Mouse (Mus musculus) thymus, postnatal 14 days (tissue): Measurements from ENCODE around the gene Msl3l2.
A peak's percentile ranks its signal among the peaks of the same experiment; 100 is the strongest.

Source experiments
- DNase-seq: peaks from one replicate; pipeline ENCODE4 v3.0.0; 2021

The Msl3l2 gene

GRCm38 (mm10) chr10:56106333-56106995 is at the start of gene Msl3l2:
TSS of gene Msl3l2 (plus strand) at chr10:56106917.
- peak; percentile 94 for DNase-seq

- no peak for DNase-seq
Measured at GRCm38 (mm10) chr10:56058979-56059422, 47.7 kb upstream of the Msl3l2 start.

DNA sequence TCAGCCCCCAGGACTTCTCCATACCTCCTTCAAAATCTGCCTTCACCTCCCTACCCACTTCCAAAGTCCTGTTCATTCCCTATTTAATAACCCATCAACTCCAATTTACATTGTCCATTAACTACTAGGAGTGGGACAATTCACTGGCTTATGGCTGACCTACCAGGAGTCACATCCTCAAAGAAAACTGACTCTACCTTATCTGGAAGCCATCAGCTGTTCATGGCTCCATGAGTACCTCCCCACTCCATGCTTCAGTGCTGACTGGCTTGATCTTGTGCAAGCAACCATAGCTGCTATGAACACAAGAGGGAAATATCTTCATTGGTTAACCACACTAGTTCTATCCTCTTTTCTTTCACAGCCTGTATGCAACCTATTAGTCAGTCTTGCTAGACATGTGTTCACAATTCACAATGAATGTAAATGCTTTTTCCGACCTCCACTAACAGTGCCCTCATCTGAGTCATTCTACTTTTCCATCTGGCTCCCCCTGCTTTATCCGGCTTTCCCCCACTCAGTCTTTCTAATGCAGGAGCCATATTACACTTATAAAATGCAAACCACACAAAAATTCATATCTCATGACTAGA is 45.4 kb upstream of the Msl3l2 start:
- DNase-seq = no peak

DNA sequence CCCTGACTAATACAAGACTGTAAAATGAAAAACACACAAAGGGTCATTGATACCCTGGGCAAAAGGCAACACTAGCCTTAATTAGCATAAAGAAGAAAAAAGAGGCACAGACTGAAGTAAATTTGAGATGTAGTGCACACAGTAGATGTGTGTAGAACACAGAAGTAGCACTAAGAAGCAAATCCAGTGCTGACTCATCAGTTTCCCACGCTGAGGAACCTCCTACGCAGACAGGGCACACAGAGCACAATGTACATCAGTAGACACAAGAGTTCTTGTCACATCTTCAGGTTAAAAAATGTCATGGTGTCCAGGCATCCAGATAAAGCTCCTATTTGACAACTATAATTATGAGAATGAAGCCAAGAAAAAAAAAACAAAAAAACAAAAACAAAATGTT is 44.0 kb upstream of the Msl3l2 start:
- no peak for DNase-seq

GRCm38 (mm10) chr10:56089714-56090113 is 17.0 kb upstream of the Msl3l2 start:
- no peak for DNase-seq

GRCm38 (mm10) chr10:56094586-56094985 is 12.1 kb upstream of the Msl3l2 start:
- no peak for DNase-seq

DNA sequence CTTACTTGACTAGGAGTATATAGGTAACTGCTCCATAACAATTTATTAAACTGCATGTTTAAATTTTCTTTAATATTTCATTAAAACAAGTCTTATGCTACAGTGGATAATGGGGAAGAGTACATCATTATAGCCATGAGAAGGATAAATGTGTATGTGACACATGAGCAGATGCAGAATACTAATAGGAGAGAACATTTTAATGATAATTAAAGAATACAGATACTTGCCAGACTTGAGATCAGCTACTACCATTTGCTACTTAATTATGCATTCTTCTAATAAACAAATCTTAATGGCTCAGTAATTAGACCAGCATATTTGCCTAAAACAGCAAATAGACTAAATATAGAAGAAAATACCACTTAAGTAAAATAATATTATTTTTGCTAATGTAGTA is 10.0 kb upstream of the Msl3l2 start:
- DNase-seq = no peak

DNA sequence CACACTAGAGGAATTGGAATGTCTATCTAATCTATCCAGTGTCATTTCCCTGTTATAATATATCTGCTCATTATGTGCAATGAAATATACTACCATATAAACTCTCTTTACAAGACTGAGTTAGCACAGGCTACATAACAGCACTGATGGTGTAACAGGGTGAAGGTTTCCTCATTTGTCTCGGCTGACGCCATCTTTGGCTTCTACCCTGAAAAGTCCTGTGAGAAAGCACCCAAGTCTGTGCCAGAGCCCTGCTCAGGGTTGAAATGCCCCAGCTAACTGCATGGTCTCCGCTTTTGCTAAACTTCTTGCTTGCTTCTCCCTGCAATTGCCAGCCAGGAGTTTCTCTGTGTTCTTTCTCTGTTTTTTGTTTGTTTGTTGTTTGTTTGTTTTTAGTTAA is 7.6 kb upstream of the Msl3l2 start:
- DNase-seq = no peak

DNA sequence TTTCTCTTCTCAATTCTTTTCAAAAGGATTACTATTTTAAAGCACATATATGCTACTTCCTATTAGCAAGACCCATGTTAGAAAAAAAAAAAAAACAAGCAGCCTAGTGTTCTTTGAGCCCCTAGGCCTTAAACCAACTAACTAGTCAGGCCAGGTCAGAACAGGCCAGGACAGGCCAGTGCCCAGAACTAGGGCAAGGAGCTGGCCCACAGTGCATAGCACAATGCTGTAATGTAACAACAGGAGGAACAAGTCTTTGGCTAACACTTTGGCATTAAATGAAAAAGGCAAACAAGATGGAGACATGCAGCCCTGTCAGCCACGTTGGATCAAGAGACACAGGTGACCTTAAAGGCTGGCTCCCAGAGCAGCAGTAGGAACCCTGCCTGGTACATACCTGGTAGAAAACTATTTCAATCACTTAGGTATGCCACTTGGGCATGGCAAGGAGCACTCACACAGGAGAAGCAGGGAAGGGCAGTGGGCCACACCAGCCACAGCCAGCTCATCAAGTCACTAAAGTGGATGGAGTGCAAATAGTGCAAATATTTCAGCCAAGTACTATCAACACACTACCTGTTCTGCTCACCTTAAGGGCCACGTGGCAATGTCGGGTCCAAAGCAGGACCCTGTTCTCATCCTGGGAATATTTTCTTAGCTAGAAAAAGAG is 6.9 kb upstream of the Msl3l2 start:
- DNase-seq = no peak

DNA sequence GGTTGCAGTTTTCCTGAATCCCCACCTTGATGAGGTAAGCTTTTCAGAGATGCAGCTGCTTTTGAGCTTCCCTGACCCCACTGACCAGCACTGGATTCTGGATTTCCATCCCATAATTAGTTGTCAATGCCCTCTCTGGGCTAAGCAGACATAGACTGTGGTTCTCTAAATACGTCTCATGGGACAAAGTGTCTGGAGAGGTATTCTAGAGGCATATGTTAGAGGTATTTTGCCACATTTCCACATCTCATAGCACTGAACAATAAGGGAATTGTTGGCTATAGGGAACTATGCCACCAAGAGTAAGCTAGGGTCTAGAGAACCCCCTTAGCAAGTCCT is 248 bp downstream of the Msl3l2 start:
- DNase-seq = no peak

GRCm38 (mm10) chr10:56114951-56115635 is 8.4 kb downstream of the Msl3l2 start:
- peak; percentile 80 for DNase-seq

DNA sequence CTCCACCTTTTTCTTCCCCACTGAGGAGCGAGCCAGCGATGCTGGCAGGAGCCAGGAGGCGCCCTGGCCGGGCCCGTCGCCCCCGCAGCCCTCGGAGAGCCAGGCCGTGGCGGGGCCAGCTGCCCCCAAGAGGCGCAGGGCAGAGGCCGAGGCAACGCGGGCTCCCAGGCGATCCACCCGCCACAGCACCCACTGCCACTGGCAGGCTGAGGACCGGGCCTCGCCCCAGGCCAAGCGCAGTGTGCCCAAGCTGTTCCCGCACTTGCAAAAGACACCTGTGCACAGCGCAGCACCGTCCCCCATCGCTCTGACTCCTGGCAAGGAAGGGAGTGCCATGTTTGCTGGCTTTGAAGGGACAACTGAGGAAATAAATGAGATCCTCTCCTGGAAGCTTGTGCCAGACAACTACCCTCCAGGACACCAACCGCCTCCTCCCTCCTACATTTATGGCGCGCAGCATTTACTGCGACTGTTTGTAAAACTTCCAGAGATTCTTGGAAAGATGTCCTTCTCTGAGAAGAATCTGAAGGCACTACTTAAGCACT is 9.0 kb downstream of the Msl3l2 start:
- peak; percentile 57 for DNase-seq

DNA sequence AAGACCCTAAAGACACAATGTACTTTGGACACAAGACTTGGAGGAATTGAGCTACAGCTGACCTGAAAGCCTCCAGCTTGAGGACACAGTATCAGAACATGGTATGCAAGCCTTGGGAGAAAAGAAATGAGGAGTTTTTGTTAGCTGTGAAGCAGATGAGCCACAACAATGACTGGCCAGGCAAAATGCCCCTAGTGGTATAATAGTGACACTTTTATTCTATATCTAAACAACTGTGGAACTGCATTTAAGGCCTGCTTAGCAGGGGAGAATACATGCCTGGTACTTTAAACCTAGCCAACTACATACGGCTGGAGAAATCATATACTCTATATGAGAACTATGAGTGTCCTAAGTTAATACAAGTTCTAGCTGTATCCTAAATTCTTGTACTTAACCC is 20.3 kb downstream of the Msl3l2 start:
- no peak for DNase-seq

DNA sequence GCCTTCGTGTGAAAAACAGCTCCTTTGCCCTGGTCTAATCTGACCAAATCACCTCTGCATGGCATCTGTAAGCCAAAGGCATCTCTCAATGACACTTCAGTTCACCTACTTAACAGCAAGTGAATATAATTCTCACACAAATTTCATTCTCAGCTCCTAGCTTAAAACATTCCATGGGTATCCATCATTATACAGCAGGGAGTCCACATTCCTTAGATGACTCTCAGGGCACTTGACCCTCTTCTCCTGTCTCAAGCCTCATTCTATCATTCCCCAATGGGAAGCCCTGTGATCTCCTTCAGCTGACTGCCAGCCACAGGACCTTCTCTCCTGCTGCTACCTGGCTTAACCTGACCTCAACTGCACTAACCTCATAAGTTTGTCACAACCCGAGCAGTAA is 22.9 kb downstream of the Msl3l2 start:
- DNase-seq = no peak

DNA sequence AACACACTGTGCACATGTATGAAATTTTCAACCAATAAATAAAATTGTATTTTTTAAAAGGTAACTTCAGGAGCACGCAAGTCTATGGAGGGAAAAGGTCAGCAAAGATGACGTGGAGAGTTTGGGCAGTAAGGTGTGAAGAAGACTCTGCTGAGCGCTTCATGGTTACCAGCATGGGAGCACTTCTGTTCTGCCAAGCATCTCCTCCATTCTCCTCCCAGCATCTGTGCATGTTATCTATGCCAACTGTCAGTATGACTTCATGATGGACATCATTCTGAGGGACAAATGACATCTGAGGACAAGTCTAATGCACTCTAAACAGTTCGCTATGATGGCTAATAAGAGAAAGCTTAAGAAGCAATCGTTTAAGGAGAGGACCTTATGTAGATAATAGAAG is 30.5 kb downstream of the Msl3l2 start:
- DNase-seq = no peak

GRCm38 (mm10) chr10:56148920-56149319 is 42.2 kb downstream of the Msl3l2 start:
- DNase-seq = no peak

DNA sequence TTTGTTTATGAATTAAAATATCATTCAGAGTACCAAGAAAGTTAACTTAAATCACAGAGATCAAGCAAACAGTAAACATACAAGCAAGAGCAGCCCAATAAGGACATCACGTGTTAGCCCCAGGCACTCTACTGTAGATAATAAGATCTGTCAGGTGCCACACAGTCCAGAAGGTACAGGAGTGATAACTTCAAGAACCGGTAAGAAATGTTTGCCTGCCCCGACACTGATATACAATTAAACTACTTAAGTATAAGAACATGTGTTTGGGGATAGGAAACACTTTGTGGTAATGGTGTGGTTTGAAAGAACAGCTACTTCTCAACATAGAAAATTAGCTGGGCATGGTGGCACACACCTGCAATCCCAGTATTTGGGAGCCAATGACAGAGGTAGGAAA is 50.2 kb downstream of the Msl3l2 start:
- no peak for DNase-seq

DNA sequence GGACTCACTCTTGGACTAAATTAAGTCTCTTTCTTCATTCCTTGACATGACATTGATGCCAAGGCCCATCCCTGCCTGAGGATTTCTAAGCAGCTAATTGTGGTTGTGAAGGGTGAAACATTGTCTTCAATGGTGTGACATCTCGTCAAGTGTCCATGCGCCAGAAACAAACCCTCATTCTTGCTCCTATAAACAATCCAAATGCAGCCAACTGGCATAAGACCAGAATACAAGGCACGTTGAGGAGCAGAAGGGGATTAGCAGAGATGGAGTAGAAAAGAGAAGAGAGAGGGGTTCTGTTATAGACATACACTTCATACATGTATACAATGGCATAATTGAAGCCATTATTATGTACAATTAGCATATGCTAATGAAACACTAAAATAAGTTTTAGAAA is 51.5 kb downstream of the Msl3l2 start:
- no peak for DNase-seq

GRCm38 (mm10) chr10:56158748-56159147 is 52.0 kb downstream of the Msl3l2 start:
- DNase-seq = no peak

DNA sequence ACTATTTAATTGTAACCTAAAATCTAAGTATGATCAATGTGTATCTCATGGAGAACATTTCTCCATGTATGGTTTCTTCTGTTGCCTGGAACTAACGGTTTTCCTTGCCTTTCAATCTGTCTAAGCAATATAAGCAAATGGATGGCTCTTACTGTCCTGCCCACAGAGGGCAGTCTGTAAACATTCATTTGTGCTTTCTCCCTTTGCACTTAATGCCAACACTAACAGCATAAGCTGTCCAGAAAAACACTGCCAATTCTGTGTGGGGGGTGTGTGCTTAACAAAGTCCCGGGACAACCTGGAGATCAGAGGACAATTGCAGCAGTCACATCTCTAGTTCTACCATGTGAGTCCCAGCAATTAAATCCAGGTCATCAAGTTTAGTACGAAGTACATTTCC is 57.7 kb downstream of the Msl3l2 start:
- no peak for DNase-seq

DNA sequence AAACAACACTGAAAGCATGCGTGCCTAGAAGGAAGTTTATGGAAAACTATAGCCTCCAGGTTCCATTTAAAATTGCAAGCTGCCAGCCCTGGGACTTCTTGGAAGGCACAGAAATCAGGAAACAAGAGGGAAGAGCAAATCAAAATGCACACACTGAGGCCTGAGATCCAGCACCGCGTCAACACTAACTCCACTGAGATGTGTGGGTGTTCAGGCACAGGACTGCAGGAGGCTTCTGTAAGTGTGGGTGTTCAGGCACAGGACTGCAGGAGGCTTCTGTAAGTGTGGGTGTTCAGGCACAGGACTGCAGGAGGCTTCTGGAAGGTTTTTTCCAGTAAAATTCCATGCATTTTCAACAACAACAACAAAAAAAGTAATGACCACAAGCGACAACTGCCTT is 59.0 kb downstream of the Msl3l2 start:
- DNase-seq = no peak
